Comparison of ENCODE assay signal across 8 mouse cellular contexts in genomic region chr12:39665448-39665847, GRCm38 (mm10).
DNase-seq lines count a peak whose midpoint lies in the region; TF ChIP-seq lines count a peak whose summit lies in the region.

No protein-coding gene starts in this region.

- no peaks in the 10 kb centered on the region for H3K36me3 ChIP-seq in thymus, adult 2 months (ENCODE audit: control insufficient read depth, insufficient read depth, low read length)

- WGBS in thymus, adult 2 months: 9% methylated on average over 4 of the region's 4 CpGs

- DNase-seq in thymus, adult 2 months: peak; percentile 33
- no peak for DNase-seq in thymus, adult 18-20 months
- DNase-seq in cerebellum, adult 9-10 months: peak; percentile 28
- peak; percentile 2 to 78 for DNase-seq in frontal cortex, adult 2 months (ENCODE audit: extremely low spot score in 1 of 2, low spot score in 1 of 2)
- DNase-seq in hindlimb bud, embryonic 11.5 days (ENCODE audit: extremely low spot score, low read depth, low spot score): peak; percentile 26
- peak; percentile 26 to 44 for DNase-seq in layer of hippocampus, postnatal 36 days
- DNase-seq in mesoderm, embryonic 11.5 days (ENCODE audit: low read depth, low spot score): peak; percentile 62
- DNase-seq in skeletal muscle tissue, adult 2 months (ENCODE audit: low read depth, low spot score): peak; percentile 21

- H3K4me1 ChIP-seq in thymus, adult 2 months (replicated peaks; ENCODE audit: control insufficient read depth, insufficient read depth, low read length): no peaks in the 10 kb centered on the region

- H3K27me3 ChIP-seq in thymus, adult 2 months (ENCODE audit: control insufficient read depth, insufficient read depth, low read length): no peaks in the 10 kb centered on the region

- no peak for TF ChIP-seq CTCF in thymus, adult 2 months (IDR thresholded peaks at IDR 0.05; ENCODE audit: borderline replicate concordance, control insufficient read depth, extremely low read depth, insufficient read depth, low read length, poor library complexity)

- H3K4me3 ChIP-seq in thymus, adult 2 months (ENCODE audit: control insufficient read depth, insufficient read depth, low read length): no peak overlapping the region

- TF ChIP-seq POLR2A in thymus, adult 2 months (IDR thresholded peaks at IDR 0.05; ENCODE audit: control insufficient read depth, extremely low read depth, insufficient read depth, low read length, poor library complexity): no peak

- H3K27ac ChIP-seq in thymus, adult 2 months (ENCODE audit: control insufficient read depth, insufficient read depth, low read length): no peak overlapping the region

Comparison
In these comparisons a context has a peak if more than half of its experiments do, and no peak if none do; other contexts are left out.
1. DNase-seq: peak in thymus, adult 2 months (single experiment), cerebellum, adult 9-10 months (single experiment), frontal cortex, adult 2 months (2 of 2), hindlimb bud, embryonic 11.5 days (single experiment), layer of hippocampus, postnatal 36 days (2 of 2), mesoderm, embryonic 11.5 days (single experiment) and skeletal muscle tissue, adult 2 months (single experiment); none in thymus, adult 18-20 months (0 of 2).